Mouse (Mus musculus): ENCODE measurements around the gene Ankrd17. TPM values are rescaled to one million over a fixed set of nuclear protein-coding genes. Genes with fewer than 3 reads are reported as not detected.
"Not testable (repeated sequence)": the region's sequence is repeated elsewhere in the genome, so short reads cannot be mapped to it uniquely, and the experiment has no call there.

Ankrd17 gene
- polyA plus RNA-seq, 1 experiment from 2014 or later: 25.4 TPM

- H3K4me3 ChIP-seq: no peak overlapping the region
- H3K9me3 ChIP-seq (replicated peaks): no peaks in the 10 kb centered on the region
- no peaks in the 10 kb centered on the region for H3K4me1 ChIP-seq
- no peak overlapping the region for H3K27ac ChIP-seq
- H3K27me3 ChIP-seq (ENCODE audit: low read depth, poor library complexity, severe bottlenecking): no peaks in the 10 kb centered on the region
- DNase-seq (ENCODE audit: low spot score): no peak
- H3K36me3 ChIP-seq: peaks cover 94% of the 10 kb centered on the region
Measured at GRCm38 (mm10) chr5:90289887-90290286, 76.5 kb downstream of the Ankrd17 start.

DNA sequence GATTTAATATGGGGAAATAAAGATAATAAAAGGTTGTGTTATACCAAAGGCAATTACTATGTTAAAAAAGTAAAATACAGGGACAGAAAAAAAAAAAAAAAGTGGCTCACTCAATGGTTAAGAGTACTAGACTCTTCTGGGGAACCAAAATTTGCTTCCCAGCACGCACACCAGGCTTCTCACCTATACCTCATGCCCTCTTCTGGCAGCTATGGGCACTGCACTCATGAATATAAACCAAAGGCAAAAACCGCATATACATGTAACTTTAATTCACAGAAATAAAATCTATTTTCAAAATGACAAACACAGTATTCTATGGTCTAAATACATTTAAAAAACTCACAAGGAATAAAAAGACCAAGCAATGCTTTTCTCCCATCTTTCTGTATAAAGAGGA, 79.8 kb downstream of the Ankrd17 start:
- 83% methylated on average over 2 of the region's 2 CpGs for WGBS
- Histone ChIP-seq H3K9me3 (replicated peaks) (no peaks in the 10 kb centered on the region), H3K36me3 (peaks cover 95% of the 10 kb centered on the region), H3K4me1 (no peaks in the 10 kb centered on the region), H3K27me3 (ENCODE audit: low read depth, poor library complexity, severe bottlenecking) (no peaks in the 10 kb centered on the region), H3K4me3 (no peak overlapping the region), H3K27ac (no peak overlapping the region)
- peak; percentile 34 for DNase-seq (ENCODE audit: low spot score)

DNA sequence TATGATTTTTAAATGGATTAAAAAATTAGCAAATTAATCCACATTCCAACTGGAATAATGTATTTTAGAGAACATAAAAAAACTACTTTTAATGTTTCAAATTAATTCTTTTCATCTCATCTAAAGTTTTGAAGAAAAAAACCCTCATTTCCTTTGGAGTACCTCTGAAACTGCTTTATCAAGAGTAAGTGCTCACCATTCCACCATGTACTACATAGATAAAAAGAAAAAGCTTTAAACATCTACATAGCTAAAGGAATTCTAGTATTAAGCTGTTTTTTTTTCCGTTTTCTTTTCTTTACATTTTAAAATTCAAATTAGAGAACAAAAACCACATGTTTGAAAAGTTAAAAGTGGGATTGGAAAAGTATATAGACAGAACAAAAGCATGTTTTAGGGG, 86.3 kb downstream of the Ankrd17 start:
- H3K9me3 ChIP-seq (replicated peaks): no peaks in the 10 kb centered on the region
- no peaks in the 10 kb centered on the region for H3K27me3 ChIP-seq (ENCODE audit: low read depth, poor library complexity, severe bottlenecking)
- H3K4me3 ChIP-seq: no peak overlapping the region
- H3K36me3 ChIP-seq: peaks cover 66% of the 10 kb centered on the region
- H3K27ac ChIP-seq: no peak overlapping the region
- no peaks in the 10 kb centered on the region for H3K4me1 ChIP-seq
- WGBS: 95% methylated on average over 1 of the region's 1 CpGs
- no peak for DNase-seq (ENCODE audit: low spot score)

GRCm38 (mm10) chr5:90279418-90279817, 87.0 kb downstream of the Ankrd17 start:
- Histone ChIP-seq H3K27me3 (ENCODE audit: low read depth, poor library complexity, severe bottlenecking) (no peaks in the 10 kb centered on the region), H3K4me3 (no peak overlapping the region), H3K4me1 (no peaks in the 10 kb centered on the region), H3K36me3 (peaks cover 64% of the 10 kb centered on the region), H3K9me3 (replicated peaks) (no peaks in the 10 kb centered on the region), H3K27ac (no peak overlapping the region)
- no peak for DNase-seq (ENCODE audit: low spot score)
- WGBS: 90% methylated on average over 3 of the region's 3 CpGs

GRCm38 (mm10) chr5:90277443-90277842, 88.9 kb downstream of the Ankrd17 start:
- Histone ChIP-seq H3K4me3 (no peak overlapping the region), H3K36me3 (peaks cover 56% of the 10 kb centered on the region), H3K4me1 (no peaks in the 10 kb centered on the region), H3K9me3 (replicated peaks) (no peaks in the 10 kb centered on the region), H3K27ac (no peak overlapping the region), H3K27me3 (ENCODE audit: low read depth, poor library complexity, severe bottlenecking) (no peaks in the 10 kb centered on the region)
- WGBS: 100% methylated on average over 1 of the region's 1 CpGs
- no peak for DNase-seq (ENCODE audit: low spot score)

DNA sequence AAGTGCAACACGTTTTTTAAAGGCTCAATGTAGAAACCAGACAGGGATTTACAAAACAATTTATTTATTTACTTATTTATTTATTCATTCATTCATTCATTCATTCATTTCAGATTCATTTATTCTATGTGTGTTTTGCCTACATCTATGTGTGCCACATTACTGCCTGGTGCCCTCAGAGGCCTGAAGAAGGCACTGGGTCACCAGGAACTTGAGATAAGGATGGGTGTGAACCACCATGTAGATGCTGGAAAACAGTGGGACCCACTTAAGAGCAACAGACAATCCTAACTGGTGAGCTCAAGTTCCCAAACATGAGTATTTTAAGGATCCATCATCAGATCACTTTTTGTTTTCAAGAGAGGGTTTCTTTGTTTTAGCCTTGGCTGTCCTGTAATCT, 91.6 kb downstream of the Ankrd17 start:
- Histone ChIP-seq H3K4me3 (no peak overlapping the region), H3K4me1 (no peaks in the 10 kb centered on the region), H3K9me3 (replicated peaks) (no peaks in the 10 kb centered on the region), H3K27me3 (ENCODE audit: low read depth, poor library complexity, severe bottlenecking) (no peaks in the 10 kb centered on the region), H3K27ac (no peak overlapping the region), H3K36me3 (peaks cover 71% of the 10 kb centered on the region)
- no peak for DNase-seq (ENCODE audit: low spot score)
- WGBS: 91% methylated on average over 1 of the region's 1 CpGs

GRCm38 (mm10) chr5:90262230-90262629, 104.1 kb downstream of the Ankrd17 start:
- not testable (repeated sequence) for H3K9me3 ChIP-seq (replicated peaks); H3K4me3 ChIP-seq; DNase-seq (ENCODE audit: low spot score); H3K4me1 ChIP-seq; H3K27ac ChIP-seq; H3K27me3 ChIP-seq (ENCODE audit: low read depth, poor library complexity, severe bottlenecking)
- 90% methylated on average over 2 of the region's 2 CpGs for WGBS
- peaks cover 95% of the 10 kb centered on the region for H3K36me3 ChIP-seq

DNA sequence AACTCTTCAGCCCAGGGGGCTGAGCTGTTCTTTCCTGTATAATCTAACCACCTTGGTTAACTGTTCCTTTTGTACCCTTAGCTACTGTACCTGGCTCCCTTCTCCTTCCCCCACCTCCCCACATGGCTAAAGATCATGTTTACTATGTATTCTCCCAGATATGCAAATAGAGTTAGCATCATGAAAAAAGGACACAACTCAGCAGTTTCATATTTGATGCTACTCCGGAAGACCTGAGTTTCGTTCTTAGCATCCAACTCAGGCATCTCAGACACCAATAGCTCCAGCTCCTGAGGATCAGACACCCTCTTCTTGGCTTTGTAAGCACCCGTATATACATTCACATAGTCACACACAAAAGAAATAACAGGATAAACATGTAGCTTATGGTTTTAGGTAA, 109.4 kb downstream of the Ankrd17 start:
- 97% methylated on average over 3 of the region's 3 CpGs for WGBS
- Histone ChIP-seq H3K27ac (no peak overlapping the region), H3K4me3 (no peak overlapping the region), H3K36me3 (peaks cover 100% of the 10 kb centered on the region), H3K27me3 (ENCODE audit: low read depth, poor library complexity, severe bottlenecking) (no peaks in the 10 kb centered on the region), H3K4me1 (no peaks in the 10 kb centered on the region), H3K9me3 (replicated peaks) (no peaks in the 10 kb centered on the region)
- no peak for DNase-seq (ENCODE audit: low spot score)

- Histone ChIP-seq H3K36me3 (peaks cover 94% of the 10 kb centered on the region), H3K27ac (no peak overlapping the region)
Measured at GRCm38 (mm10) chr5:90247503-90247902, 118.9 kb downstream of the Ankrd17 start.

GRCm38 (mm10) chr5:90246987-90247386, 119.4 kb downstream of the Ankrd17 start:
- no peak for DNase-seq (ENCODE audit: low spot score)
- Histone ChIP-seq H3K27ac (no peak overlapping the region), H3K27me3 (ENCODE audit: low read depth, poor library complexity, severe bottlenecking) (no peaks in the 10 kb centered on the region), H3K4me1 (no peaks in the 10 kb centered on the region), H3K4me3 (no peak overlapping the region), H3K36me3 (peaks cover 94% of the 10 kb centered on the region), H3K9me3 (replicated peaks) (no peaks in the 10 kb centered on the region)
- WGBS: 98% methylated on average over 2 of the region's 2 CpGs

More at GRCm38 (mm10) chr5:90247503-90247902, 118.9 kb downstream of the Ankrd17 start:
- no peaks in the 10 kb centered on the region for H3K4me1 ChIP-seq
- H3K9me3 ChIP-seq (replicated peaks): no peaks in the 10 kb centered on the region
- H3K27me3 ChIP-seq (ENCODE audit: low read depth, poor library complexity, severe bottlenecking): no peaks in the 10 kb centered on the region
- no peak for DNase-seq (ENCODE audit: low spot score)
- H3K4me3 ChIP-seq: no peak overlapping the region

GRCm38 (mm10) chr5:90246567-90246966, 119.8 kb downstream of the Ankrd17 start:
- WGBS: 83% methylated on average over 4 of the region's 4 CpGs
- Histone ChIP-seq H3K27ac (no peak overlapping the region), H3K9me3 (replicated peaks) (no peaks in the 10 kb centered on the region), H3K36me3 (peaks cover 94% of the 10 kb centered on the region), H3K27me3 (ENCODE audit: low read depth, poor library complexity, severe bottlenecking) (no peaks in the 10 kb centered on the region), H3K4me1 (no peaks in the 10 kb centered on the region), H3K4me3 (no peak overlapping the region)
- no peak for DNase-seq (ENCODE audit: low spot score)

GRCm38 (mm10) chr5:90245416-90245815, 121.0 kb downstream of the Ankrd17 start:
- Histone ChIP-seq H3K4me1 (no peaks in the 10 kb centered on the region), H3K9me3 (replicated peaks) (no peaks in the 10 kb centered on the region), H3K27ac (no peak overlapping the region), H3K36me3 (peaks cover 94% of the 10 kb centered on the region), H3K4me3 (no peak overlapping the region), H3K27me3 (ENCODE audit: low read depth, poor library complexity, severe bottlenecking) (no peaks in the 10 kb centered on the region)
- DNase-seq (ENCODE audit: low spot score): no peak
- 83% methylated on average over 4 of the region's 4 CpGs for whole genome bisulfite sequencing

- DNase-seq (ENCODE audit: low spot score): no peak
- H3K9me3 ChIP-seq (replicated peaks): no peaks in the 10 kb centered on the region
- H3K4me3 ChIP-seq: no peak overlapping the region
- H3K27me3 ChIP-seq (ENCODE audit: low read depth, poor library complexity, severe bottlenecking): no peaks in the 10 kb centered on the region
- H3K27ac ChIP-seq: no peak overlapping the region
- peaks cover 96% of the 10 kb centered on the region for H3K36me3 ChIP-seq
- WGBS: 96% methylated on average over 8 of the region's 8 CpGs
- no peaks in the 10 kb centered on the region for H3K4me1 ChIP-seq
Measured at GRCm38 (mm10) chr5:90235217-90235616, 131.2 kb downstream of the Ankrd17 start.

GRCm38 (mm10) chr5:90233305-90233704, 133.1 kb downstream of the Ankrd17 start:
- DNase-seq (ENCODE audit: low spot score): no peak
- H3K9me3 ChIP-seq (replicated peaks): no peaks in the 10 kb centered on the region
- no peak overlapping the region for H3K27ac ChIP-seq
- H3K27me3 ChIP-seq (ENCODE audit: low read depth, poor library complexity, severe bottlenecking): no peaks in the 10 kb centered on the region
- peaks cover 98% of the 10 kb centered on the region for H3K36me3 ChIP-seq
- H3K4me1 ChIP-seq: no peaks in the 10 kb centered on the region
- 94% methylated on average over 4 of the region's 4 CpGs for whole genome bisulfite sequencing
- no peak overlapping the region for H3K4me3 ChIP-seq
